Mouse (Mus musculus) spleen, adult 2 months (tissue): ENCODE data around the gene Prr36.

ENCODE experiments used
- CTCF ChIP-seq: fragments of 200-500 bp; IDR thresholded peaks from 2 replicates; pipeline ENCODE4 v1.5.1; 2011; ENCODE audit warnings: mild to moderate bottlenecking, inconsistent platforms; ENCODE audit not compliant: insufficient read depth, insufficient read length, insufficient replicate concordance; ENCODE audit errors: extremely low read depth
- POLR2A ChIP-seq: fragments of 200-500 bp; IDR thresholded peaks from 2 replicates; pipeline ENCODE4 v1.6.1; 2011; ENCODE audit warnings: low read depth, low read length, inconsistent platforms

- TF ChIP-seq CTCF, result no peak
- no peak for TF ChIP-seq POLR2A
These were observed 30.0 kb upstream of the Prr36 start for GRCm38 (mm10) chr8:4247241-4247640.
